Mouse (Mus musculus) lung, postnatal 4 days (tissue): ENCODE results near the gene Mmrn2.
A peak's percentile ranks its signal among the peaks of the same experiment; 100 is the strongest.
"Not testable (repeated sequence)": the region's sequence is repeated elsewhere in the genome, so short reads cannot be mapped to it uniquely, and the experiment has no call there.

ENCODE experiments used
- DNase-seq, 2 experiments: peaks; one replicate each; pipeline ENCODE4 v3.0.0; 2021

The Mmrn2 gene

DNA sequence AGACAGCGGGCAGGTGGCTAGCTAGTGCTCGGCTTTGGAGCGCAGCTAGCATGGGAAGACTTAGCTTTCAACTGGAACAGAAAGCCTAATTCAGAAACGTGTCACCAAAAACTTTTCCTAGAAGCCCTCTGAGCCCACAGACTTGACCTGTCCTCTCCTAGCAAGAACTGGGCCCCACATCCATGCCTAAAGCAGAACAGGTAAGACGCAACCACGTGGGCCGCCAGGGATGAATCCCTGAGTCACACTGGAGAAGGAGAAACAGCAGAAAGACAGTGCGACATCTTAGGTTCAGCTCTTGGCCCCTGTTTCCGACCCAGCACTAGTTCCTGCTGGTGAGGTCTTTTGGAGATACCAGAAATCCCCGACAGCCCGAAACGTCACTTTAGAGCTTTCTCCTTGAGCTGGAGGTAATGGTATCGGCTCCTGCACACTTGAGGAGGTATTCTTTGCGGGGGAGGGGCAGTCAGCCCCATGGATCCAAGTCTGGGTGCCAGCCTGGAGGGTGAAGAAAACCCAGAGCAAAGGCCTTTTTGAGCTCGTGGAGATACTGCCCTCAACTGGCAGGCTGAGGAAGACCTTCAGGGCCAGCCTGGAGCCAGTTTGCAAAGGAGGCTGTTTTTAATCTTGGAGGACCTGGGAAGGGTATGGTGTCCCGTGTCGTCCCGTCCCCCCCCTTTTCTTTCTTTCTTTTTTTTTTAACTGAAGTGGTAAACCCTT lies 12.4 kb upstream of the Mmrn2 start:
- peak; percentile 77 to 83 for DNase-seq

GRCm38 (mm10) chr14:34363490-34364253 lies 11.6 kb upstream of the Mmrn2 start:
- DNase-seq = peak; percentile 78 to 85

- not testable (repeated sequence) for DNase-seq
Measured at GRCm38 (mm10) chr14:34364254-34365146, 10.8 kb upstream of the Mmrn2 start.

DNA sequence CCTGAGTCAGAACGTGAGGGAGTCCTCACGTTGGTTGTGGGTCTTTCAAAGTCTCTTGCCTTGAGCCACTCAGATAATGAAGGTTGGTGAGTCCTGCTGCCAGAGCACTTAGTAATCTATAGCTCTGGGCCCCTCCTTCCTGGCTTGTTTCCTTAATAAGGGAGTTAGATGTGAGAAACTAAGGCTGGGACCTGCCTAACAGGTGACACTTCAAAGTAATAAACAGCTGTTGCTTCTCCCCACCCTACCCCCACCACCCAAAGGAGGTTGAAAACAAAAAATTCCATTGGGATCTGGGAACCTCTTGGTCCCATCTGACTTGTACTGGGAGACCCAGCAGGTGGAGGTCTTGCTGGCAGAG lies 10.1 kb upstream of the Mmrn2 start:
- DNase-seq = no peak

- DNase-seq = no peak
Measured at GRCm38 (mm10) chr14:34370203-34370602, 5.1 kb upstream of the Mmrn2 start.

DNA sequence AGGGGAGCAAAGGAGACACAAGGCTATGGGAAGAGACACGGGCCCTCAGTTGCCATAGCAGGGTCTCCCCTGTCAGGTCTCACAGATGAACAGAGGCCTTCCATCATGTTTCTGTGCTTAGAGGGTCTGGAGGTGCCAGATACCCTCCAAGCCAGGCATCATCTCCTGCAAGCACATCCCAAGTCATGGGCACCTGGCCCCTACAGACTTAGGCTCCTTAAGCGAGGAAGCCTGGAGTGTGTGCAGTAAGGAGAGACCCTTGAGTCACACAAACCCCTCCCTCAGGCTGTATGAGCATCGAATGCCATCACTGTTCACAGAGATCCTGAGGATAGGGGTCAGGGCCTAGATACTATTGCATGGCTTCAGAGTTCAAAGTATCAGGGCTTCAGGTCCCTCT lies 4.3 kb upstream of the Mmrn2 start:
- no peak for DNase-seq

DNA sequence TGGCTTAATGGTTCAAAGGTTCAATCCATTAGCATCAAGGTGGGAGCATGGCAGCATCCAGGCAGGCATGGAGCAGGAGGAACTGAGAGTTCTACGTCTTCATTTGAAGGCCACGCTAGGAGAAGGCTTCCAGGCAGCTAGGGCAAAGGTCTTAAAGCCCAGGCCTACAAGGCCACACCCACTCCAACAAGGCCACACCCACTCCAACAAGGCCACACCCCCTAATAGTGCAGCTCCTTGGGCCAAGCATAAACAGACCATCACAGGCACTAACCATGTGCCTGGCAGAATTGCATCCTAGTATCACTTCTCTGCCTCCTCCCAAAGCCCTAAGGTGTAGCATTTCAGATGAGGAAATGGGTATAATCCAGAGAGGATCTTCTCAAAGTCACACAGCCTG lies 3.5 kb upstream of the Mmrn2 start:
- no peak for DNase-seq

DNA sequence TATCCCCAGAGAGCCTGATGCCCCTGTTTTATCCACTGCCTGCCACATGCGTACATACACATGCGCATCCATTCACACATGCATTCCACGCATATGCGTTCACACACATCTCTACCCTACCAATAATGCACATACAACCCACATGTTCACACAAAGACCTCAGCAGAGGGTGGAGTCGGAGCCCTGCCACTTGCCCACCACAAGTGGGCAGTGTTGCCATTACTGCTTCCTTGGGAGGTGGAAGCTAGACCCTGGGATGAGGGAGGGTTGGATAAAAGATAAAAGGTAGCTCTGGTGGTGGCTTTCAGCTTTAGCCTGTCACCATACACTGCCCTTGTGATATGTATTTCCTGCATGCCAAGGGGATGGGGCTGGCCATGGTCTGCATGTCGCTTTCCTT lies 2.6 kb upstream of the Mmrn2 start:
- DNase-seq = peak; percentile 50 to 78

GRCm38 (mm10) chr14:34373581-34373980 lies 1.7 kb upstream of the Mmrn2 start:
- no peak for DNase-seq

- peak; percentile 25 to 48 for DNase-seq
Measured at GRCm38 (mm10) chr14:34374577-34374976, 688 bp upstream of the Mmrn2 start, which contains the start of gene Sncg. Gene Sncg, minus strand, starts transcription at chr14:34374789.

- no peak for DNase-seq
Measured at GRCm38 (mm10) chr14:34375941-34376340, 676 bp downstream of the Mmrn2 start.

GRCm38 (mm10) chr14:34377121-34377520 lies 1.9 kb downstream of the Mmrn2 start:
- no peak for DNase-seq

DNA sequence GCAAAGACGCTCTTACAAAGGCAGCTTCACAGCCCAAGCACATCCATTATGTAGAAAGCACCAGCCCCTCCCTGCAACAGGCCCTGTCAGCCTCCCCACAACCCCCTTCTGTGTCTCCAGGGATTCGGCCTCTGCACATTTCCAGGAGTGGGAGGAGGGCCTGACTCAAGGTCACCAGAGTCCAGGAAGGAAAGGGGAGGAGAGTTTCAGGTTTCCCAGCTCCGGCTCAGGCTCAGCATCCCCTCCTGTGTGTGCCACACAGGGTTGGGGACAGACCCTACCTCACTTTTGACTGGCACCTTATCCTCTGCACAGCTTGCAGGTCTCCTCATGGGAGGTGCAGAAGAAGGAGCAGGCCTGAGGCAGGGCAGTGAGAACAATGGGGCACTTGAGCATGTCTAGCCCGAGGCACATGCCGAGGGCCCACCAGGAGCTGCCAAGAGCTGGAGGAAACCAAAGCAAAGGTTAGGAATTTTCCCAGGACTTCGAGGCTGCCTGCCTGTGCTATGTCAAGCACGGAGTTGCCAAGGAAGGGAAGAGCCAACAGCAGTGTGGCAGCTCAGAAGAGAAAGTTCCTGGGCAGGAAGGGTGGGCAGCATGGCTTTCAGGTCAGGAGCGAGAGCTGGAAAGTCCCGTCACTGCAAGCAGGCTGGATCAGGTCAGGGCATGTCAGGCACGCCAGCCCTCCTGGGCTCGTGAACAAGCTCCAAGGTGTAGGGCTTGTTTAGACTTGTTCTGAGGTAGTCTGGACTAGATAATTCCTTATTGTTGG lies 3.5 kb downstream of the Mmrn2 start:
- peak in 1 of 2 experiments; percentile 38 for DNase-seq

GRCm38 (mm10) chr14:34382921-34383704 lies 7.8 kb downstream of the Mmrn2 start:
- no peak for DNase-seq

GRCm38 (mm10) chr14:34393295-34393694 lies 18.0 kb downstream of the Mmrn2 start:
- no peak for DNase-seq

DNA sequence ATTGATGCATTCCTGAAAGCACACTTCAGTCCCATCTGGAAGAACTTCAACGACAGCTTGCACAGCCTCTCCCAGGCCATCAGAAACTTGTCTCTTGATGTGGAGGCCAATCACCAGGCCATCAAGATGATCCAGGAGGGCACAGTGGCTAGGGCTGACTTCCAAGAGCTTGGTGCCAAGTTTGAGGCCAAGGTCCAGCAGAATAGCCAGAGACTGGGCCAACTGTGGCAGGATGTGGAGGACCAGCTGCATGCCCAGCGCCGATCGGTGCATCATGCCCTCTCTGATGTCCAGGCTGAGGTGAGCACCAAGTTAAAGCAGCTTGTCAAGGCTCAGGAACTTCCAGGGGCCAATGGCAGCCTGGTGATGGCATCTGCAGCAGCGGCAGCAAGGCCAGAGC lies 22.6 kb downstream of the Mmrn2 start:
- DNase-seq = no peak

- DNase-seq = no peak
Measured at GRCm38 (mm10) chr14:34398901-34399300, 23.6 kb downstream of the Mmrn2 start.

DNA sequence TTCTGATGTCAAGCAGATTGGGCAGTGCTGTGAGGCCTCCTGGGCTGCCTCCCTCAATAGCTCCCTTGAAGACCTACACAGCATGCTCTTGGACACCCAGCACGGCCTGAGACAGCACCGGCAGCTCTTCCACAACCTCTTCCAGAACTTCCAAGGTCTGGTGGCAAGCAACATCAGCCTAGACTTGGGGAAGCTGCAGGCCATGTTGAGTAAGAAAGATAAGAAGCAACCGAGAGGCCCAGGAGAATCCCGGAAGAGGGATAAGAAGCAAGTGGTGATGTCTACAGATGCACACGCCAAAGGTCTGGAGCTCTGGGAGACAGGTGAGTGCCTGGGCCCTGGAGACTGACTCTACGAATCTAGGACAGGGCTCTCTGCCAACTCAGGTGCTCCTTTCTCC lies 24.0 kb downstream of the Mmrn2 start:
- no peak for DNase-seq

- no peak for DNase-seq
Measured at GRCm38 (mm10) chr14:34400021-34400420, 24.8 kb downstream of the Mmrn2 start.

GRCm38 (mm10) chr14:34401135-34401534 lies 25.9 kb downstream of the Mmrn2 start:
- DNase-seq = peak; percentile 56 to 82

GRCm38 (mm10) chr14:34402871-34403270 lies 27.6 kb downstream of the Mmrn2 start:
- DNase-seq = no peak

DNA sequence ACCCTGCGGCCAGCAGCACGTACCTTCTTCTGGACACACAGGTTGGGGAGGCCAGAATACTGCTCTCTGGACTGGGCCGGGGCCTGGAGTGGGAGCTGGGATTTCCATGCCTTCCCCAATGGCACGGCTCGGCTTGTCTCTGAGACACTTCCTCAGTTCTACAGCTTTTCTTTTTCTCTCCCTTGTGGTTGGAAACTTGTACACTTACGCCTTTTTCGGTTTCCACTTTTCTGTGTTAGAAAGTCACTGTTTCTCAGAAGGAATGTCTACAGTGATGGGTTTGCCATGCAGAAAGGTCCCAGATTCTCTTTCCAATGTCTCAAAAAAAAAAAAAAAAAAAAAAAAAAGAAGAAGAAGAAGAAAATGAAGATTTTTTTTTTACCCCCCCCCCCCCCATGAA lies 28.2 kb downstream of the Mmrn2 start:
- no peak for DNase-seq
